Mouse (Mus musculus): ENCODE data around the gene Gorasp1.

The Gorasp1 gene

DNA sequence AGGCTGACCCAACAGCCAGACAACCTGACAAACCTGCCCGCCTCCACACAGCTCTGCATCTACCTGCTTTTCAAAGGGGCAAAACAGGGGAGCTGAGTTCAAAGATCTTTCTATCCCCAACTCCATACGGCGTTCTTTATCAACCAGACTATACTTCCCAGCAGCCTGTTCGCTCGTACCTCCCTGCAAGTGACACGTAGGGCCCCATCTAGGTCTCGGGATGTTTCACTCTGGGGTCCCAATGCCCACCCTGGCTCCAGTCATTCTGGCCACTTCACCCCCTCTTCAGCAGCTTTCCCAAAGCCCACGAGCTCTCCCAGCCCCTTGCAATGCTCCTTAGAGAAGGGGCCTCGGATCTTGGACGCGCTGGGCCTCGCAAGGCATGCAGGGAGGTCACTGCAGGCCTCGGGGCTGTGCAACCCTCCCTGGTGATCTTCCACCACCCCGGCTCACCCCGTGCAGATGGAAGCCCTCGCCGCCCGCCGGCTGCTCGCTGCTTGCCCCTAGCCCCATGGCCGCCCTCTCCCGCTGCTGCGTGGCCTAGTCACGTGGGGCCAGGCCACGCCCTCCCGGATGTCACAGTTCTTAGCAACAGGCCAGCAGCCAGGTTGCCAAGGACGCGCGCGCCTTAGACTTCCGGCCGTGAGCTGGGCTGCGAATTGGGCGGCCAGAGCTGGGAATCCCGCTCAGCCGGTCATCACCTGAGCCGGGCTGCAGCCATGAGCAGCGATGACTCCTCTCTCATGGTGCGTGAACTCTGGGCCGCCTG lies at the start of gene Gorasp1, which contains the start of gene Ttc21a:
Gorasp1 (minus strand) TSS at position 561 of the 769 bp plus-strand sequence.
Ttc21a (plus strand) TSS at position 602 of the 769 bp plus-strand sequence.
- peak; percentile 94 for DNase-seq (ENCODE audit: low spot score)

DNA sequence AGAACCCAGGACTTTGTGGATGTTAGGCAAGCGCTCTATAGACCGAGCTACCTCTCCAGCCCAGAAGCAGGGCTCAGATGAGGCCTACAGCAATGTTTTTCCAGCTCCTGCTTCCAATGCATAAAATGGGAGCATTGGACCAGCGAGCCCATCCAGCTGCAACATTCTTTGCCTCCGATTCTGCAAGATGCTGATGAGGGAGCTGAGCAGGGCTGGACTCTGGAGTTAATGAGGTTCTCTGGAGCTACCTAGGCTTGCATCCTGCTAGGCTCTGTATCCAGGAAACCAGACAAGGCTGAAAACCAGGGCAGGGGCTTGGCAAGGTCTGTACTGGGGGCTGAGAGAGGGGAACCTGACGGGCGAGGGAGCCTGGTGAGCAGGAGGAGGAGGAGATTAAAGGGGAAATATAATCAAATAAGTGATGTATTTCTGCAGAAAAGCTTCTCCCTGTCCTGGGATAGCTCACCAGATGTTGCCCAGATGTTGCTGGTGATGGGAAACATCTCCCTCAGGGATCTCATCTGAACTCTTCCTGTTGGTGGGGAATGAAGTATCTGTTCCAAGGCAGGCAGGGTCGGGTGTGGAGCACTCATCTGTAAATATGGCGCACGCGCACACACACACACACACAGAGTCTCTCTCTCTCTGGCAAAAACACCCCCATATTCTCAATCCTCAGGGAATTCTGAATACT lies 48.7 kb upstream of the Gorasp1 start:
- no peak for DNase-seq (ENCODE audit: low spot score)

DNA sequence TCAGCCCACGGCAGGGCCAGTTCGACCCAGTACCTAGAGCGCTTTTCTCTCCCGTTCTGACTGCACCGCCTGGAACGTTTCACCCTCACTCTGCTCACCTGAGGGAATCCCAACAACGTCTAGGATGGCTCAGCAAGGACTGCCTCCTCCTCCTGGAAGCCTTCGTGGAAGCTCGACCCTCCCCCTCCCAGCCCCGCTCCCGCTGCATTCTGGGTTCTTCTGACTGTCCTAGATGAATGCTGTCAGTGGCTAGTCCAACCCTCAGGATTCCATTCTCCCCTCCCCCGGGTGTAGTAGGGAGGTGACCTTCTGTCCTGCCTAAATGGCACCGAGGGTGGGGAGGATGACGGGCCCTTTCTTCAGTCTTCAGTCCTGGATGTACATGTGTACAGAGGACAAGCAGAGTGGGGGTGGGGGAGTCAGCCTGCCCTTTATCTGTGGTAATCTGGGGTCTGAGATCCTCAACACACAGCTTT lies 47.2 kb upstream of the Gorasp1 start, which contains the start of gene Csrnp1:
Csrnp1 (minus strand) TSS at position 123 of the 476 bp plus-strand sequence.
- DNase-seq (ENCODE audit: low spot score), result no peak

DNA sequence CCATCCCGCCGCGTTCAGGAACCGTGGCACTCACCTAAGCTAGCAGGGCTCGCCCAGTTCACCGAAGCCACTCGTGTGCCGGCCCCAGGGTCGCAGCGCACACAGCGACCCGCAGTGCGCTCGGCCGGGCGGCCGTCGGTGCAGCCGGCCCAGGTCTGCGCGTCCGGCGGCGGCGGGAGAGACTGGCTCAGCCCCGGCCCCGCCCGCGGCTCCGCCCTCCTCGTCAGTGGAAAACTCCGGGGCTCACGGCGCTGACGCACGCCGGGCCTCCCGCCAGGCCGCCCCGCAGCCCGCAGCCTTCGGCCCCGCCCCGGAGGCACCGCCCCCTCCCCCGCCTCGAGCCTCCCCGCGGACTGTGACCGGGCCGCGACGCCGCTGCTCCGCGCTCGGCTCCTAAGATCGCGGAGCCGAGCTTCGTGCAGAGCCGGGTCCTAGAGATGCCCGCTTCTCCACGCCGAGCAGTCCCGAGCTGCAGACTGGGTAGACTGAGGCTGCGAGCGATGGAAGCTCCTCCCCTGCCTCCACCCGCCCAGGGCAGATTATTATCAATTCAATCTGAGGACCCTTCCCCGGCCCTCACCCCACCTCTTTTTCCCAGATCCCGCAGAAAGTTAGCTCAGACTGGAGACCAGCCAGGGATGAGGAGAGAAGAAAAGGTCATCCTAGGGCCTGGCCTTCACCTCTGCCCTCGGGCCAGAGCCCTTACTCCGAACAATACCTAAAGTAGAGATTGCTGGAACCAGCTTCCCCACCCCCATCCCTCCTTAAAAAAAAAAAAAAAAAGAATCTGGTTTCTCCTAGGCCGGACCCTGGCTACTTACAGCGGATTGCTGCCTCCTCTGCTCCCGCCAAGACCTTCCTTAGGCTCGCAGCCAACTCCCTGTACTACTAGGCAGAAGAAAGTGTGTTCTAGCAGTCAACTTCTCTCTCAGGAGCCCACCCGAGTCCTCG lies 46.5 kb upstream of the Gorasp1 start:
- peak; percentile 88 for DNase-seq (ENCODE audit: low spot score)

DNA sequence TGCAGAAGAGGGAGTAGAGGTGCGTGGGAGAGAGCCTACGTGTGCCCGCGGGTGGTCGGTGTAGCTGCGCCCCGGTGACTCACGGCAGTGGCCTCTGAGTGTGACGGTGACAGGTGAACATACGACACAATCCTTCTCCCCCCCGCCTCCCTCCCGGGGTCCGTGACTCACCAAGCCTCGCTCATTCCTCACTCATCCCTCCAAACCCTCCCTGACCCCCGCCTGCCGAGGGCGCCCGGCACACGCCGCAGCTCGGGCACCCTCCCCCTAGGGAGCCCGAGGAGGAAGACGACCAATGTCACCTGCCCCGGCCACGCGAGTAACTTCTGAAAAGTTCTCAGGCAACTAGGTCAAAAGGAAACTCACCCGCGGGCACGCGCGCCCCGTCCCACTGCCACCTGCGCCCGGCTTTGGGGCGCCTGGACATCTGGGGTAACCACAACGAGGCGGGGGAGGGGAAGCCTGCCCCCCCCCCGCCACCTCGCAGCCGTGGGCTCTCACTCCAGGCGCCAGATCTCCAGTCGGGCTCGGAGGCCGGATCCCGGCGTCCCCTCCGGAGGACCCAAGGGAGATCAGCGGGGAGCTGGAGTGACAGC lies 45.7 kb upstream of the Gorasp1 start:
- DNase-seq (ENCODE audit: low spot score), result no peak

DNA sequence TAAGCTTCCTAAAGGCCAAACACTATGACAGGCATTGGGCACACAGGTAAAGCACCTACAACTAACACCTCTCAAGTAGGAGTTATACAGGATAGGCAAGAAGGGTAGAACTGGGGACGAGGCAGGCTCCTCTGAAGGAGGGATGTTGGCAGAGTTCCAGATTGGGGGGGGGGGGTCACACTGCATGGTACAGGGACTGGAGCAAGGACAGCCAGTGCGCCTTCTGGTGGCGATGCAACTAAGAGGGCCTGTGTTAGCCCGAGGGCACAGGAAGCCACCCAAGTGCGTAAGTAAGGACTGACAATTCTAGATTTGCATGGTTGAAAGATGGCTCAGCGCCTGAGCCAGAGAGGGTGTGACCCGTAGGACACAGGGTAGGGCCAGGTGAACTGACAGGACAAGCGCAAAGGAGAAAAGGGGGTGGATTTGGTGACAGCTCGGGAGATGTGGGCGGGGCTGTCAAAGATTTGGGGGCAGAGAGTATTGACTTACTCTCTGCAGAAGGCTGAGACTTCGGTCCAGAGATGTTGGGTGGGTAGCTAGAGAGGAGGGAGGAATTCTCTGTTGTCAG lies 45.0 kb upstream of the Gorasp1 start:
- DNase-seq (ENCODE audit: low spot score), result peak; percentile 63

DNA sequence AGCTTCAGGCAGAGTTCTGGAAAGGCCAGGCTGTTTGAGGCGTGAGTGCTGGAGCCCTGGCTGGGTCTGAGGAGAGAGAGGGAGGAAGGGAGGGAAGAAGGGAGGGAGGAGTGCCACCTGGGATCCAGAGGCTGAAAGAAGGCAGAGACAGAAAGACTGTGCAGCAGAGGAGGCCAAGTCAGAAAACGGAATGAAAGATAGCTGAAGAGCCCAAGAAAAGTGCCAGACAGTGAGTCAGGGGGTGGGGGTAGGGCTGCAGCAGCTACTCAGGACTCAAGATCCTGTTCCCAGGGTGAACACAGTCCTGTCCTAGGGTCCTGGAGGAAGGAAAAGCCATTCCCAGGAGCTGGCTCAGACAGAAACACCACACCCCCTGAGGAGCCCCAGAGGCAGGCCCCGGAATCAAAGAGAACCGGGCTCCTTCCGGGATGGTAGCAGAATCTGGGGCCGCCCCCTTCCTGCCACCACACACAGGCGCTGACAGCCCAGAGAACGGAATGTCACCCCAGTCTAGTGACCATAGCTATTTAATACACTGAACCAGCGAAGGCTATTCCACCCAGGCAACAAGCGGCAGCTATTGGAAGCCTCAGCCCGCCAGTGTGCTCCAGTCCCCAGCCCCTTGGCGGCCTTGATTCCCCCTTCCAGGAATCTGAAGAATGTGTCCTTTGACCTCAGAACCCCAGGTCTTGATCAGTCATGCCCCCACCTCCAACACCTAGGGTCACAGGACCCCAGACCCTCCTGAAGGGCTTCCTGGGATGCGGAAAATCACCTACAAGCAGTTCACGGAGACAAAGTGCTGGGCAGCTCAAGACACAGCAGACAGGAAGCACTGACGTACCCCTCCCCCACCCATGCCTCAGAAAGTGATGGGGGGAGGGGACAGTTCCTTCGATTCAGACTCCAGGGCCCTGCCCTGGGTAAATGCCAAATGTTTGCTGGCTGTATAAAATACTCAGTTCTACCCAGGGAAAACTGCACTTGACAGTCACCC lies 44.1 kb upstream of the Gorasp1 start:
- peak; percentile 60 for DNase-seq (ENCODE audit: low spot score)

DNA sequence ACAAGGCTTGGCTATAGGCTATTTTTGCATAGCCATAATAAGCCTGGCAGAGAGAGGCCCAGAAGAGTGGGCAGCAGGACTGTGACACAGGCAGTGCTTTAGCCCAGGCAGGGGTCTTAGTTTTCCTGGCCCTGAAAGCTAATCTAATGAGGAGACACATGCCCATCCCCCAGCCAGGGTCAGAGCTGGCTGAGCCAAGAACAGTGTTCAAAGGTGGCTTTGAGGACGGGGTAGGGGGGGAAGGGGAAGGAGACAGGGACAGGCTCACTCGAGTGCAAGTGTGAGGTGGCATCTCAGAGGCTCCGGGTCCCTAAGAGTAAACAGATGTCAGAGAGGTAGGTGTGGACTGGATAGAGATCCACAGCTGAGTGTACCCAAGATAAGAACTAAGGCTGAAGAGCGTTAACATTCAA lies 43.4 kb upstream of the Gorasp1 start:
- no peak for DNase-seq (ENCODE audit: low spot score)

DNA sequence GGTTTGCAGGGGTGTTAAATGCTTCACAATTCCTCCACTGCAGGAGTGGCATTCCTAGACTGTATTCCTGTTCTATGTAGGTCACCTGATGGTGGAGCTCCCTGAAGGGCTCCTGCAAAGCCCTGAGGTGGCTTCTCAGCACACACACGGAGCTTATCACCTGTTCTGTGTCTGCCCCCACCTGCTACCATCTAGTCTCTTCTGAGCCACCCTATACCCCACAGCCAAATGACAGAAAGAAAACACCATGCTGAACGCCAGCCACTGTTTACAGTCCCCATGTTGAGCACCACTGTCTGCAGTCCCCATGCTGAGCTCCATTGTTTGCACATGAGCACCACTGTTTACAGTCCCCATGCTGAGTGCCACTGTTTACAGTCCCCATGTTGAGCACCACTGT lies 42.4 kb upstream of the Gorasp1 start:
- no peak for DNase-seq (ENCODE audit: low spot score)

DNA sequence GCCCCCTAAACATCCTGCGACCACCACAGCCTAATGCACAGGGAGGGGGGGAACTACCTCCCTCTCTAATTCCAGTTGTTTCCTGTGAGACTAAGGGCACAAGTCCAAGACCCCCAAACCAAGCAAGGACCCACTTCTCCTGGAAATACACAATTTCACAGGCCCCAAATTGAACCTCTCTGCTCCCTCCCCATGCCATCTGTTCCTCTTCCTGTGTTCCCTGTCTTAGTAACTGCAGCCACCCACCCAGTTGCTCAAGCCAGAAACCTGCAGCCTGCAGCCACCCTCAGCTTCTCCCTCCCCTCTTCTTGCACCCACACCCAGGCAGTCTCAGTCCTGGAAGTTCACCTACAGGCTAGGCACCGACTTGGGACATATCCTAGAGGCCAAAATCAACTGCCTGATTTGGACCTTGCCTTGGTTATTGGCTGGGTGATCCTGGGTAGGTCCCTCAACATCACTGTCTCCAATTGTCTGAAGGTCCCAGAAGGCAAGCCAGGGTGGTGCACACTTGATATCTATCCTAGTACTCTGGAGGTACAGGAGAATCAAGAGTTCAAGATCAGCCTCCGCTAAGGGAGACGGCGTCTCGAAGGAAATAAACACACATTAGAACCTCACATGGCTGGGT lies 41.6 kb upstream of the Gorasp1 start:
- peak; percentile 60 for DNase-seq (ENCODE audit: low spot score)

DNA sequence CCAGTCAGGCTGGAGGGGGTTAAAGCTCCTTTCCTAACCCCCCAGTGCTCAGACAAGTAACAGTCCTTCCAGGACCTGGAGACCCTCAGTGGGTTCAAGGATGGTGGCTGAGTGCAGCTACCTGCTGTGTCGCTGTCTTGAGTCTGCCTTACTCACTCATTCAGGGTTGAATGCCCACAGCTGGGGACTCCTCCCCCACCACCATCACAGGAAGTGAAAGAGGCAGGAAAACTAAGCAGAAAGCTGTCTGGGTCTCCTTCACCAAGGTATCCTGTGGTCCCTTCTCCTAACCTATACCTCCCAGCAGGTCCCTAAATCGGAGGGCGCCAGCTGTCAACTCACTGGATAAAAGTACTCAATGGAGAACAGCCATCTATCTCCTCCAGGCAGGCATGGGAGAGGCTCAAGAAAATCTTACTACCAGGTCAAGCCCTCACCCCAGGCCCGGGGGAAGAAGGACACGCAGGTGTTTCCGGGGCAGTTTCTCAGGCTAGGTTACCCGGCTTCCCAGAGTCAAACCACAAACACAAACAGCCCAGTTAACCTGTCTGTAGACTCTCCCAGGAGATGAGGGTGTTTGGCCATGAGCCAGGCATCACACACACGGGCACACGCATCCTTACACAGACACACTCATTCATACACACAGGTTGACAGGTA lies 40.9 kb upstream of the Gorasp1 start:
- no peak for DNase-seq (ENCODE audit: low spot score)

DNA sequence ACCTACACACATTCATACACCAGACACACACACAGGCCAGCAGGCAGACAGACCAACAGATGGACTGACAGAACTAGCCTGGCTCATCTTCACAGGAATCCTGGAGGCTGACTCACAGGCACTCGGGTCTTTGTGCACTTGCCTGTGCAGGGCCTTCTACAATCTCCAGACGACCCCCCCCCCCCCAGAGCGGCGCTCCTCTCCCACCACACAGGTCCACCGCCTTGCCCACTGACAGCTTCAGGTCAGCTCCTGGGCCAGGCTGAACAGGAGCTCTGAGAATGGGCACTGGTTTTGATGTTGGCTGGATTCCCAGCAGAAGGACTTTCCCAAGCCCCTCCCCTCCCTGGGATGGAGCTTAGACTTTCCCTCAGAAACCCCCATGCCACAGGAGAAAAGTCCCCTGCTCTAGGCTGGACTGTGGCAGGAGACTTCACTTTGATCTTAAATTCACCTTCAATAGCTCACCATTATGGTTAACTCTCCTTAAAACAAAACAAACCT lies 40.2 kb upstream of the Gorasp1 start:
- DNase-seq (ENCODE audit: low spot score), result peak; percentile 58

DNA sequence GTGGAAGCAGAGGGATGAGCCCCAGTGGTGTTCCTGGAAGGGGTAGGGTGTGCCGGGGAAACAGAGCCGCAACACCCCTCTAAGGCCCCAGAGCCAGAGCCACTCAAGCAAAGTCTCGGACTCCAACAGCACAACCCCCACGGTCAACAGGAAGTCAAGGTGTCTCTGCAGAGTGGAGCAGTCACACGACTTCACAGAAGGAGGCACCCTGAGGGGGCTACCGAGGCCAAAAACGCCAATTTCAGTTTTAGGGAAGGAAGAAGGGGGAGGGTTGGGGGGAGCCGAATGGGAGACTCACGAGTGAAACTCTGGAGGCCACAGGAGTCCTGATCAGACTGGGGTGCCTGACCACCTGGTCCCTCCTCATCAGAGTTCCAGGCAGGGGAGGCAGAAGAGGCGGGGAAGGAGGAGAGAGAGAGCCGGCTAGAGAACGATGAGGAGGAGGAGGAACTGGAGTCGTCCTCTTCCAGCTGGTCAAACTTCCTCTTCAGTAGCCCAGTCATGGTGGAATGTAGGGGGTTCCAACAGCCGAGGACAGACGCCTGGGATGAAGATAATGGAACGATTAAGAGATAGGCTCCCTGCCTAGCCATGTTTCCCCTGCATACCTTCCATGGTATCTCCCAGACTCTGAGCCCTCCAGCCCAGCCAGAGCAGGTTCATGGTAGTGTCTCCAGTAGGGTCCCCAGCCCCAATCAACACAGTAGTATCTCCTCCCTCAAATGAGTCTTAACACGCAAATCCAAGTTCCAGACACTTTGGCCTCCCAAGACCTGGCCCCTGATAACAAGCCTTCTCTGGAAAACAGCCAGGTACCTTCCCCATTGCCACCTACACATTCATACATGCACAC lies 39.6 kb upstream of the Gorasp1 start:
- DNase-seq (ENCODE audit: low spot score), result no peak

DNA sequence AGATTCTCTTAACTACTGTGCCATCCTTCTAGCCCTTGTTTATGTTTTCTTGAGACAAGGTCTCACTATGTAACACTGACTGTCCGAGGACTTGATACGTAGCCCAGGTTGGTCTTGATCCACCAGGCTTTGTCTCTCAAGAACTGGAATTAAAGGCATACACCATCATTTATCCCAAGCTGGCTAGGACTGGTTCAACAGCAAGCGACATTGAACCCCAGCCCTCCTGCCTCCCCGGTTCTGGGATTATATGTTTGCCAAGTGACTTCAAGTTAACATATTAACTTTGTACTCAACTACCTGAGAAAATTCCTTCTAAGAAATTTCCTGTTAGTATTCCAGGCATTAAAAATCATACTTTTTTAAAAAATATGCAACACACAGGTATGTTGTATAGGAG lies 37.9 kb upstream of the Gorasp1 start:
- DNase-seq (ENCODE audit: low spot score), result no peak

DNA sequence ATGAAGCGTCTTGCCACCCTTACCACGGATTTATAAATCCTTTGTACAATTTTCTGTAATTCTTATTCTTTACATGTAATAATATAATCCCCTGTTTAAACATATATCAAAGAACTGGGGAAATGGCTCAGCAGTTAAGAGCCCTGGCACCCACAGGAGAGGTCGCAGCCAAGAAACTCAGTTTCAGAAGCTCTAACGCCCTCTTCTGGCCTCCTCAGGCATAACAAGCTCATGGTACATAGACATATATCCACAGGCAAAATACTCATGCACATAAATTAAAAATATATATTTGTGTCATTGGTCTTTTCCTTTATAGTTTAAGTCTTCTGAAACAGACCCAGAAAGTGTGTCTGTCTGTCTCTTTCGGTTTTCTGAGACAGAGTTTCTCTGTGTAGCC lies 37.2 kb upstream of the Gorasp1 start:
- no peak for DNase-seq (ENCODE audit: low spot score)

DNA sequence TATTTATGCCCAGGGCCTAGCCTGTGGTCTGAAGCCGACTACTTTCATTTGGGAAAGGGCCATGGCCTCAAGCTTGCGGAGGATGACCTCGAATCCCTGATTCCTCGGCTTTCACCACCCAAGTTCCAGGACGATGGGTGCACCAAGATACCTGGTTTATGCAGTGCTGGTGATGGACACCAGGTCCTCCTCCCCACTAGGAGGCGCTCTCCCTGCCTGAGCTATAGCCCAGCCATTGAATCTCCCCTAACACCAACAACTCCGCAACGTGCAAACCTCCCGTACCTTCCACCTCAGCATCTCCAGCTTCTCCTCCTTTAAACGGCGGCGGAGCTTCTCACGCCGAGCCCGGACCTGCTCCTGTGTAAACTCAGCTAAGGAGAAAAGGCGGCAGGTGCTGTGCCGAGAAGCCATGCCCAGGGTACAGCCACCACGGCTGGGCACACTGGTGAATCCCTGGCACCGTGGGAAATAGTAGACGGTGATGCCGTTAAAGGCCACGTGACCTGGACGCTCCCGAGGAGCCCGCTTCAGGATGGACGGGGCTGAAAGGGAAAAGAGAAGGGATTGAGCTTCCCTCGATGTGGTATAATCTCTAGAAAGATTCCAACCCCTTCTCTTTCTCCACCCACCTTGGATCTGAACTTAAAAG lies 36.6 kb upstream of the Gorasp1 start:
- DNase-seq (ENCODE audit: low spot score), result no peak

DNA sequence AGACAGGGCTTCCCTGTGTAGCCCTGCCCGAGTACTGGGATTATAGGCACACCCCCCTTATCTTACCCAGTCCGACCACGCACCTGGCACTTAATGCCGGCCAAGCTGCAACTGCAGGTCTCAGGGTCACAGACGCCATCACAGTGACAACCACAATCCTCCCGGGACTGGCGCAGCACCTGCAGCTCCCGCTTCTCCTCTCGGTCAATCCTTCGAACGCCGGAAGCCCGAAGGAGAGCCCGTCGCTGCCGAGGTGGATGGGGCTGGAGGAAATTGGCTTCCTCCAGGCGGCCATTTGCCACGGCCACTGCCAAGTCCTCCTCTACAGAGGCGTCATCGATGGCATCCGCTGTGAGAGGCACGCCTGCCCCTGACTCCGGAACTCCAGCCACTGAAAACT lies 35.9 kb upstream of the Gorasp1 start:
- DNase-seq (ENCODE audit: low spot score), result no peak
